Mouse (Mus musculus) monocyte, adult 5-6 weeks (primary cell): ENCODE results near the gene Itgav. TPM values are rescaled to one million over a fixed set of nuclear protein-coding genes. Genes with fewer than 3 reads are reported as not detected.

Experiments used
- ATAC-seq: fragments of 153-309, 156-312 bp; replicated peaks from 2 replicates; pipeline ENCODE4 v1.8.0; 2017; ENCODE audit warnings: mild to moderate bottlenecking; ENCODE audit not compliant: low TSS enrichment, insufficient number of reproducible peaks, severe bottlenecking, poor library complexity, low FRiP score
- total RNA-seq: library from RNA; stranded (forward); fragments of 200-1000, 200-491, 200-594 nt; gene quantifications from 3 replicates; pipeline ENCODE4 v1.2.3, GENCODE M21; 2017

Itgav gene
- total RNA-seq, 1 experiment from 2014 or later = 168 TPM

DNA sequence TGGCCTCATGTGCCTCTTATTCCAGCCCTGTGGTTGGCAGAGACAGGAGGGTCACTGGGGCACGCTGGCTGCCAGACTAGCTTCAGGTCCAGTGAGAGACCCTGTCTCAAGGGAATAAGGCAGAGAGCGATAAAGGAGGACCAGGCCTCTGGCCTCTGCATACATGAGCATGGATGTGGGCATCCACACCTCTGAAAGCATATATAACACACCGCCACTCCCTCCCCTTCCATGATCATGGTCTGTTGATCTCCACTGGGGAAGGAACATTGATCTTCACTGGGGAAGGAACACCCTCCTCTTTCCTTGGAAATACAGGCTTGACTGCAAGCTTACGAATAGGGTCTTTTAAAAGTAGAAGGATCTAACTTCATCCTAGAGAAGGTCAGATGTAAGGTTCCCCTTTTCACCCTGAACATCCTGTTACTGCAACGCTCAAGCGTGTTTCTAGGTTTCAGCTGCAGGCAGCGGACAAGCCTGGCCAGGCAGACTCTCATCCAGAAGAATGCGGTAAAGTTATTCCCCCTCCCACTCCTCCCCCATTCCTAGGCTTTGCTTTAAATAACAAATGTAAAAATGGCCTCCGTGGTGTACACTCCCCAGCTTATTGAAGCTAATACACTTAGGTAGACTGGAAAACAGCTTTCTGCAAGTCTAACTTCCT lies 15.4 kb downstream of the Itgav start:
- peak; percentile 67 for ATAC-seq

DNA sequence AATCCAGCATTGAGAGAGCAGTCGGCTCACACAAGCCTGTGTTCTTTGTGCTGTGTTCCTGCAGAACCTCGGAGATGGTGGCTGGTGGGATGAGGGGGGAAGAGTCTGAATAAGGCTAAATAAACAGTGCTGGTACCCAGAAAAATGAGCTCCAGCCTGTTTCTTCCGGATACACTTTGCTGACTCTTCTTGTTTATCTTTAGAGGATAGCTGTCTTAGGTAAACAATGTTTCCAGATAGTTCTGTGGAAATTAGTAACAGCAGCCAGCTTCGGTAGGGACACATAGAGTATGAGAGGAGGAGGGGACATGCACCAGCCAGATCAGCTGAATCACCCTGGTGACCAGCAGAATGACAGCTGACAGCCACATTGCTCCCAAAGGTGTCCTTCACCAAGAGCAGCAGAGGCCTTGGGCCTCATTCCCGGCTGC lies 16.4 kb downstream of the Itgav start:
- no peak for ATAC-seq

DNA sequence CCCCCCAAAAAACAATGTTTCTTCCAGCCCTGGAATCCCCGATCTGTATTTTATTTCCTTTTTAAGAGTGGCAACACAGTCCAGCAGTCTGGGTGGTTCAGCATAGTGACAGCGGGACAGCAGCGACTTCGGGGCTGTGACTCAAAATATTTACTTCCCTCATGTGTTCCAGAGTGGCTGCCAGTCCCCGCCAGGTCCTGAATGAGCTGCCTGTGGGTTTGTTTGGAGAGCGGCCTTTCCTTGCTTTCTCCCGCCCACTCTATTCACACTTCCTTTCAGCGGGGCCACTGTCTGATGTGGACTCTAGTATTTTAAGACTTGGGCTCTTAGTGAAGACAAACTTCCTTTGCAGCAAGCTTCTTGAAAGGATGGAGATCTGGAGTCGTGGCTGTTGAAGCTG lies 18.0 kb downstream of the Itgav start:
- ATAC-seq = no peak

DNA sequence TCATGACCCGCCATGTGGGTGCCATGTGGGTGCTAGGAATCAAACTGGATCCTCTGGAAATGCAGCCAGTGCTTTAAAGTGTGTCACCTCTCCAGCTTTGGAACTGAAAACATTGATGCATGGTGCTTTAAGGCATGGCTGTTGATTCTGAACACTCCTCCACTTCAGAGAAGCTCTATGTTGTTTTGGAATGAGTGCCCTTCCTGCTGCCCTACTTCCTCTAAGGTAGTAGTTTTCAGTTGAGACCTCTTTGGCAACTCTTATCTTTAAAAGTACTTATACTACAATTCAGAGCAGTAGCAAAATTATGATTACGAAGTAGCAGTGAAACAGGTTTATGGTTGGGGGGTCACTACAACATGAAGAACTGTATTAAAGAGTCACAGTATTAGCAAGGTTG lies 18.6 kb downstream of the Itgav start:
- ATAC-seq = no peak

DNA sequence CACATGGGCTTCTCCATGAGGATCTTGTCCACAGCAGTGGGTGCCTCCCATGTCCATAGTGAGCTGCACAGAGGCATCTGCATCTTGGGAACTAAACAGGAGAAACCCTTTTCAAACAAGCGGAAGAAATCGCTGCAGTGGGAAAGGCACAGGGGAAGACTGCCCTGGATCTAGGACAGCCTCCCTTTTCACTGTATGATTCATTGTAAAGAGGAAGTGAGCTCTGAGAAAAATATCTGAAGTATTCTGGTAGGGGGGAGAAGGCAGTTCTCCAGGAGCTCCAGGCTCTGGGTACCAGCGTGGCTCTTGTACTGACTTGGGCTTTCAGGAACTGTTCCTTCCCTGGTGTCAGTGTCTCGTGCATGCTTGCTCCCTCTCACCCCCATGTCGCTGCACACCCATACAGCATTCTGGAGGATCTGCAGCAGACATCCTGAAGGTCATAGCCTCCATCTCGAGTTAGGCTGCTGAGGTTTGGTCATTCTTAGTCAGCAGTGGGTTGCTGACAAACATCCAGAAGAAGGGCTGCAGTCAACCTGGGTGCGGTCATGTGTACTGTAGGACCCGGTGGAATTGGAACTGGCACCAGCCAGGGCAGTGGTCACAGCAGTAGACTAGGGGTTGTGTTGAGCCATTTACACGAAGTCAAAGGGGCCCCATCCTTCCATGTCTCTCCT lies 20.2 kb downstream of the Itgav start:
- no peak for ATAC-seq

DNA sequence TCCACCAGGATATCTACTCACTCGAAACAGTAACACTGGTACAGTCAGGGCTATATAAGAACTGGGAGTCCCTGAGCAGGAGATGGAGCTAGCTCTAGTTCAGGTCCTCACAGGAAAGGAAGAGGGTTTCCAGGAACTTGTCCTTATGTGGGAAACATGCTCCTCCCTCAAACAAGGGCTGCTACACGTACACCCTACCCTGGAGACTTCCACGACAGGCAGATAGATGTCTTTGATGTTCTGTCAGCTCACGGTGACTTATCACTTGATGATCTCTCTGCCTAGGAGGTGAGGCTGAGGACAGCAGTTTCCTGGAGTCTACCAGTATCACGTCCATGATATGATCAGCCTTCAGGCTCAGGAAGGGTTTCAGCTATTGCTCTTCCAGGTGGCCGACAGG lies 21.1 kb downstream of the Itgav start:
- ATAC-seq = no peak

DNA sequence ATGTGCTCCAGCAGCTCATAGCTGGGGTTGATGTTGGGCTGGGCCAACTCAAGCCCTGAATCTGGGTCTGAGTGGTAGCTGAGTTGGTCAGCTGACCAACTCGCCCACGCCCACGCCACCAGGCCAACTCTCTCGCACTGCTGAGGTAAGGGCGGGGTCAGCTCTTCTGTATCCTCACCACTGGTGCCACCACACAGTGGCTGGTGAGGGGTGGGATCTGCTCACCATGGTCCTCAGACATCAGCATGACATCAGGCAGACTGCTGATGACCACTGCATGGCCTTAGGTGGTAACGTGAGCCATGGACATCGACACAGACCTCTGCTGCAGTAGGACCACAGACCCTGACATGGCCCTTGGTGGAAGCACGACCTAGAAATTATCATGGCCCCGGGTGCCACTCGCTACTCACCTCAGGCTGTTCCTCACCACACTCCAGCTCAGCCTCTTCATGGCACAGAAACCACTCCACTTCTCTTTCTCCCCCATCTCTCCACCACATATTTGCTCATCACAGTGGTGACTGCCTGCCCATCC lies 24.5 kb downstream of the Itgav start:
- no peak for ATAC-seq

DNA sequence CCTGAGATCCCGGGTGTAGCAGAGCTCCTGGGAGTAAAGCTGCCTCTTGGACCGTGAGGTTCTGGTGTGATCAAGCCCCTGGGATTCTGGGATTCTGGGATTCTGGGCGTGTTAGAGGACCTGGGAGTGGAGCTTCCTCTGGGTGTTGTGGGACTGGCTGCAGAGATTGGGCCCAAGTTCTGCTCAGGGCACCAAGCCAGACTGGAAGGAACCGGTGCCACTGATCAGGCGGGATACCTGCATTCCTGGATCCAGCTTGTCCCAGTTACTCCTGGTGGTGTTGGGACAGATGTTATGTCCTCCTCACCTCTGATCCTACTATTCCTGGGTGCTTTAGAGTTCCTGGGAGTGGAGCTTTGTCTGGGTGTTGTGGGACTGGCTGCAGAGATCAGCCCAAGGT lies 28.8 kb downstream of the Itgav start:
- ATAC-seq = no peak

DNA sequence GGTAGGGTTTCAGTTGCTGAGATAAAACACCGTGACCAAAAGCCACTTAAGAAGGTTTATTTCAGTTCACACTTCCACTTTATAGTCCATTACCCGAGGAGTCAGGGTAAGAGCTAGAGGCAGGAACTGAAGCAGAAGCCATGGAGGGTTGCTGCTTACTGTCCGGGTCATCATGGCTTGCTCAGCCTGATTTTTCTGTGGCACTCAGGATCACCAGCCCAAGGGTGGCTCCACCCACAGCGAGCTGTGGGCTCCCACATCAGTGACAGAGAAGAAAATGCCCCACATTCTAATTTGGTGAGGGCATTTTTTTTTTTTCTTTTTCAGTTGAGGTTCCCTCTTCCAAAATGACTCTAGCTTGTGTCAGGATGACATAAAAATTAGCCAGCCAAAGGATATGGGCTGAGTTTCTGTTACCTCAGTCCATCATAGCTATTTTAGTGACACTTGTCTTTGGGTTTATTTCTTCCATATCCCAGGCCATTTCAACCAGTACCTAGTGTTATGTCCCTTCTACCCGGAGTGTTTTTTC lies 30.2 kb downstream of the Itgav start:
- ATAC-seq = no peak

DNA sequence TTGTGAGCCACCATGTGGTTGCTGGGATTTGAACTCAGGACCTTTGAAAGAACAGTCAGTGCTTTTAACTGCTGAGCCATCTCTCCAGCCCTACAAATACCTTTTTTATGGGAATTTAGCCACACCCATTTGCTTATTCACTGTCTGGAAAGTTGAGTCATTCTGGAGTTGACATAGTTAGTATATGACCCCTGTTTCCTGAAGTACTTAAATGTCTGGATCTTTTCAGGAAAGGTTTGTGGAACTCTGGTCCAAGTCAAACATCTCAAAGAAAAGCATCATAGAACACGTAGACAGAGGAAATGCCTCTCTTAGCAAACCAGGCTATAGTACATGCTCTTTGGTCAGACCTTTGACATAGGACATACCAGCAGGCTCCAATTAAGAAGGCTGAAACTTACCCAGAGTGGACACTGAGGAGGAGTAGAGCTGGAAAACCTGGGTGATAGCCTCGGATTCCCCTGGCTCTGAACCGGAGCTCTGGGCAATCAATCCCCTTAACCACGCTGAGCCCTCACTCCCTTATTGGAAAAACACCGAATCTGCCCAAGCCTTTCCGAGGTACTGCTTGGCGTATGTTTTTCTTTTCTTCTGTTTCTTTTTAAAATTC lies 34.5 kb downstream of the Itgav start:
- no peak for ATAC-seq

DNA sequence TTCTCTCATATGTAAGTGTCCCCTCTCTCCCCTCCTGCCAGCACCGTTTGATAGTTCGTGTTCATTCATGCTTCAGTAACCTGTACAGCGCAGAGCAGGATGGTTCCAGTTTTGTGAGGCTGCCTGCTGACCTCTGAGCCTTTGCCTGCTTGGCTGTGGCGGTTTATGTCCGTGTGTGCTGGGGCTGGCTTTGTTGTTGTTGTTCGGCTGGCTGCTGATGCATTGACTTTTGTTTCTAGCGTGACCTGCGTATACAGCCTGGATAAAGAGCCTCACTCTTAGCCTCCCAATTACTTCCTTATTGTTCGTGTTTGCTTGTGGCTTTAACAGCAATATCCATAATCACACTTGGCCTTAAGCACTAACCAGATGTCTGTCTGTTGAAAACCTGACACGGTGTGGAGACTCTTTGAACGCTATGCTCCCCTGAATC lies 35.0 kb downstream of the Itgav start:
- no peak for ATAC-seq

DNA sequence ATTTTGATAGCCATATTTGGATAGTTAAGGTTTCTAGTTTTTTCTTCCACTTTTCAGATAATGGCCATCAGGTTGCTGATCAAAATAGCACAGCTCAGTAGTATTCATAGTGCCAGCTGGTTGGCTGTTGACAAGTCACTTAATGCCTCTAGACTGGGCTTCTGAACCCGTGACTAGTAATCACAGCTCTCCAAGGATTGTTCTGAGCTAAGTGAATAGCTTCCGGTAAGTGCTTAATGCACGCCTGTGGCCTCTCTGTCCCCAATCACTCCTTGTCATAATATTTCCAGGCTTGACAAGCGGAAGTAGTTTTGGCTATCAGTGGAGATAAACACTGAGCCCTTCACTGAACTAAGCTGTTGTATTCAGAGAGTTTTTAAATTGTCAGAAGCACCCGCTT lies 35.5 kb downstream of the Itgav start:
- no peak for ATAC-seq

DNA sequence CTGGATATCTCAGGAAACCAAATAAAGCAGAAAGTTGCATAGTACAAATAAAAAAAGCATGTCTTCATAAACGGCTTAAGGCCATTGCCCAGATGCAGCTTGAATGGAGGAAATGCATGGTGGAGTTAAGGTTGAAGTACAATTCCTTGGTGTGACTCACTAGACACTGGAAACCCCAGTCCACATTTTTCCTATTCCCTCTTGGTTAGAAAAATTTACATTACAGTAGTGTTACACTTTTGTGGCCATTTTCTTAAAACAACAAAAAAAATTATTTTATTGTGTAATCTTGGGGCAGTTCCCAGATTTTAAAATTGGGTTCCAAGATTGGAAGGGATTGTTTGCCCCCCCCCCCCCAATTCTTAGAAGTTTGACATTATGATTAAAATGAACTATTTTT lies 35.9 kb downstream of the Itgav start:
- no peak for ATAC-seq

DNA sequence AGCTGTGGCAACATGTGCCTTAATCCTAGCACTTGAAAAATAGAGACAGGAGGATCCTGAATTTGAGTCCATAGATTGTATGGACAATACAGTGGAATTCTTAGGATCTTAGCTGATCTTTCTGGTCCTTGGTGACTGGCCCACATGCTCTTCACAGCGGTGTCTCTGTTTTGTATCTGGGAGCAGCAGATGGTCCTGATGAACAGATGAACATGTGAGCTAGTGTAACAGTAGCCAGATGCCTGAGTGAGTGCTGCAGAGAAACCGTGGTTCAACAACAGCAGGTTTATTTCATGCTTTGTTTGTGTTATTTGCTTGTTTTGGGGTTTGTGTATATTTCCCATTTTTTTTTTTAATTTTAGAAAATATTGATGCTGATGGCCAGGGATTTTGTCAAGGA lies 37.3 kb downstream of the Itgav start:
- ATAC-seq = no peak

DNA sequence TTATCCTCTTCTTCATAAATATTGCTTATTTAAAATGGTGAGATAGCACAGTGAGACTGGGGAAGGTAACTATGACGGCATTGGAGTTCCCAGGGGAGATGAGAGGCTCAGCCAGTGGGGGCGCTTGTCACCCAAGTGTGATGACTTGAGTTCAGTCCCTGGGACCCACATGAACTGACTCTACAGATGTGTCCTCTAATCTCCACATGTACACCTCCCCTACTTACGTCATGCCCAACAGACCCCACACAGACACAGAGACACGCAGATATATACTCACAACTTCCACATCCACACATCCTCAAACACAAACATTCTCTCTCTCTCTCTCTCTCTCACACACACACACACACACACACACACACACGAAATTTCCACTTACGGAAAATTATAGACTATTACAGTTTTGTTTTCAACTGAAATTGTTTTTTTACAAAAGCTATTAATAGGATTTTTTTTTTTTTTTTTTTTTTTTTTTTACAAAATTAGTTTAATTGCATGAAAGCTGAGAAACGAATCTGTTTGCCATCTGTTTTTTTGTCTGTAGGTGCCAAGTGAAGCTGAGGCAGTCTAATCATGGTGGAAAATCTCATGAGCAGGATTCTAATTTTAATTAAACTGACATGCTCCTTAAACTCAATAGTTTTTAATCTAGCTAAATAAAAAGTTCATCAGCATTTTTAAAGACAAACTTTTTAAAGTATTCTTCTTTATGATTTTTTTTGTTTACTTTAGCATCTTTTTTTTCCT lies 38.1 kb downstream of the Itgav start:
- peak; percentile 53; the same call in 1 of the 2 replicates for ATAC-seq

DNA sequence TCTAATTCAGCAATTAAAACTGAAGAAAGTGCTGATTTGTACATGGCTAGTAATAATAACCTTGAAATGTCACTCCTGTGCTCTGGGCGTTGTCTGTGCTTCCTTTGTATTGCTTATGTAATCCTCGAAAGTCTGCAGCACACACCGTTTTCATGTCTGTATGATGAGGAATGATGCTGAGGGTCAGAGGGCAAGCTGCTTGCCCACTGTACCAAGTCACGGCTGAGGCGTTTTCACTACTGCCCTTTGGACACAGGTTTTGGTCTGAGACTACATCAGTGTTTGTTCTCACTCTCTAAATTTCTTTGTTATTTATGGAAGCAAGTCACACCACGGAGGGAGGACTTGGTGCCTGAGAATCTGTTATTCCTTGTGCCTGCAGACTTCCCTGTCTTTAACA lies 41.9 kb downstream of the Itgav start:
- ATAC-seq = no peak

DNA sequence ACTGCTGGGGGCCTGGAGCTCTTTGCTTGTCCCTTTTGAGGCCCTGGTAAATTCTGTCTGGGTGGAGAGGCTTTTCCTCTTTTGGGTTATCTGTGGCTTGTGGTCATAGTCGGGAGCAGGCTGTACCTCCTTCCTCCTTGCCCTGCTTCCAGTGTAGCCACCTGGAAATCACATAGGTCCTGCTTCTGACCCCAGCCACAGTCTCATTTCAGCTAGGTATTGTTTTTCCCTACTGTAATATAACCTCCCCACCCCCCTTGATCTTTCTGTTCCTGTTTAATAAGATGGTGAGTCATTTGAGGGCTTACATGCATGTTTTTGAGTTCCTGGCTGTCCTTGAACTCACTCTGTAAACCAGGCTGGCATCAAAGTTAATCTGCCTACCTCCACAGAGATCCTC lies 42.7 kb downstream of the Itgav start:
- ATAC-seq = no peak

DNA sequence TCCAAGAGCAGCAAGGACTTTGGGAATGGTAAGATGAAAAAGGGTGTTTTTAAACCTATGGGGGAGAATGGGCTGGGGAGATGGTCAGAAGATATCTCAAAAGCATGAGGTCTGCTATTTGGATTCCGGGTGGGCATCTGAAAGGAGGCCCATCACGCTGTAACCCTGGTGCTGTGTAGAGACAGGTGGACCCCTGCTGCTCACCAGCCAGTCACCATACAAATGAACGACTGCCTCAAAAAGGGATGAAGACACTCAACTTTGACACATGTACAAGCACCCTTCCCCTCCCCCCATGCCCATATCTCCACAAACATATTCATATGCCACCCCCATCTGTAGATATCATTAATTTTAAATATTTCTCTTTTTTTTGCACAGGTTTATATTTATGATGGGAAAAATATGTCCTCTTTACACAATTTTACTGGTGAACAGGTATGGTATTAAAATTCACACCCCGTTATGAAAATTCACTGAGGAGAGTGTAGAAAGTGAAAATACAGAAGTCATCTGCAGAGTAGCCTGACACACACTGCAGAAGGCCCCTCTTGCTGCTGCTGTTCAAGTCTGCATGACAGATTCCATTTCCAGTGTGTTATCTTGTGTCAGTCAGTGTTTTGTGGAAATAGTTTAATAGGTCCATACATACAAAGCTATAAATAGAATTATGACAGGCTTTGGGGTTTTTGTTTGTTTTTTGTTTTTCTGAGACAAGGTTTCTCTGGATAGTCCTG lies 44.3 kb downstream of the Itgav start:
- ATAC-seq = no peak
